Mouse (Mus musculus) limb, embryonic 11.5 days (tissue): Measurements from ENCODE around the gene Socs1. TPM values are rescaled to one million over a fixed set of nuclear protein-coding genes. Genes with fewer than 3 reads are reported as not detected.

Experiments used
- ATAC-seq: fragments of 200-750 bp; cut with Nextera tagmentation; 2 replicates; pipeline ENCODE4 v1.8.0; 2017; ENCODE audit warnings: low read depth; ENCODE audit not compliant: insufficient number of reproducible peaks, low FRiP score, low TSS enrichment
- DNase-seq: peaks from one replicate; pipeline ENCODE4 v3.0.0-alpha.2; 2015; ENCODE audit warnings: low spot score
- H3K27ac ChIP-seq: fragments of 300-500 bp; sonication (generic); replicated peaks from 2 replicates; pipeline ENCODE4 v1.5.1; 2014; ENCODE audit warnings: low read depth, mild to moderate bottlenecking, low read length
- H3K27me3 ChIP-seq: fragments of 300-500 bp; sonication (generic); 2 replicates; pipeline ENCODE4 v1.6.1; 2014; ENCODE audit warnings: mild to moderate bottlenecking, low read length, mixed read lengths; ENCODE audit not compliant: control insufficient read depth, insufficient read depth
- H3K36me3 ChIP-seq: fragments of 300-500 bp; sonication (generic); 2 replicates; pipeline ENCODE4 v1.6.1; 2014; ENCODE audit warnings: mild to moderate bottlenecking, low read length, moderate library complexity, mixed read lengths; ENCODE audit not compliant: control insufficient read depth, insufficient read depth
- H3K4me1 ChIP-seq: fragments of 300-500 bp; sonication (generic); 2 replicates; pipeline ENCODE4 v1.6.1; 2014; ENCODE audit warnings: low read length, mixed read lengths; ENCODE audit not compliant: control insufficient read depth, insufficient read depth
- H3K4me2 ChIP-seq: fragments of 300-500 bp; sonication (generic); 2 replicates; pipeline ENCODE4 v1.6.1; 2014; ENCODE audit warnings: low read depth, mild to moderate bottlenecking, moderate library complexity; ENCODE audit not compliant: severe bottlenecking
- H3K4me3 ChIP-seq: fragments of 300-500 bp; sonication (generic); 2 replicates; pipeline ENCODE4 v1.5.1; 2014; ENCODE audit warnings: low read depth, low read length
- H3K9ac ChIP-seq: fragments of 300-500 bp; sonication (generic); 2 replicates; pipeline ENCODE4 v1.6.1; 2014; ENCODE audit warnings: mild to moderate bottlenecking, low read length
- H3K9me3 ChIP-seq: fragments of 300-500 bp; sonication (generic); 2 replicates; pipeline ENCODE4 v1.6.1; 2016; ENCODE audit warnings: low read length; ENCODE audit not compliant: control insufficient read depth
- WGBS: fragments of 180-500 bp; shearing (Covaris S2); extraction: QIAGEN DNeasy Blood & Tissue Kit; methylation state at CpG from one replicate; pipeline ENCODE4 v1.1.7; 2014; 5-methylcytosine and 5-hydroxymethylcytosine counted together
- polyA plus RNA-seq: library from polyadenylated mRNA; unstranded; fragments of >200 nt; fragmentation: Nextera tagmentation; extraction: Ambion mirVana; gene quantifications from 2 replicates; pipeline ENCODE4 v1.2.1, GENCODE M21; 2014

Gene Socs1
- polyA plus RNA-seq, 1 experiment from 2014 or later: 5.5 TPM

- 40% methylated on average over 6 of the region's 6 CpGs for WGBS
- ATAC-seq: no peak
- Histone ChIP-seq H3K27me3 (no peaks in the 10 kb centered on the region), H3K36me3 (no peaks in the 10 kb centered on the region), H3K27ac (no peak overlapping the region), H3K4me1 (0 out of 2 replicates have a peak, but pooled peaks cover 3% of the 10 kb centered on the region), H3K4me2 (no peak overlapping the region), H3K4me3 (no peak overlapping the region), H3K9ac (no peak overlapping the region), H3K9me3 (no peaks in the 10 kb centered on the region)
- DNase-seq: no peak
Observed at GRCm38 (mm10) chr16:10763540-10764264, 21.6 kb downstream of the Socs1 start.

- no peak for DNase-seq
- no peak overlapping the region for H3K9ac ChIP-seq
- H3K36me3 ChIP-seq: no peaks in the 10 kb centered on the region
- no peak overlapping the region for H3K4me3 ChIP-seq
- no peaks in the 10 kb centered on the region for H3K27me3 ChIP-seq
- no peak overlapping the region for H3K4me2 ChIP-seq
- ATAC-seq: no peak
- 63% methylated on average over 5 of the region's 5 CpGs for WGBS
- H3K4me1 ChIP-seq: 0 out of 2 replicates have a peak, but pooled peaks cover 3% of the 10 kb centered on the region
- no peaks in the 10 kb centered on the region for H3K9me3 ChIP-seq
- no peak overlapping the region for H3K27ac ChIP-seq
Observed at GRCm38 (mm10) chr16:10762569-10763180, 22.7 kb downstream of the Socs1 start.

- 0 out of 2 replicates have a peak, but pooled peaks cover 3% of the 10 kb centered on the region for H3K4me1 ChIP-seq
- H3K27ac ChIP-seq: no peak overlapping the region
- no peaks in the 10 kb centered on the region for H3K27me3 ChIP-seq
- ATAC-seq: no peak
- no peak overlapping the region for H3K4me3 ChIP-seq
- WGBS: 49% methylated on average over 8 of the region's 8 CpGs
- no peak for DNase-seq
- no peaks in the 10 kb centered on the region for H3K9me3 ChIP-seq
- H3K4me2 ChIP-seq: no peak overlapping the region
- no peaks in the 10 kb centered on the region for H3K36me3 ChIP-seq
- no peak overlapping the region for H3K9ac ChIP-seq
Observed at GRCm38 (mm10) chr16:10761182-10761581, 24.2 kb downstream of the Socs1 start.

GRCm38 (mm10) chr16:10756168-10756567 is 29.2 kb downstream of the Socs1 start:
- H3K9ac ChIP-seq: no peak overlapping the region
- no peak overlapping the region for H3K4me2 ChIP-seq
- H3K4me1 ChIP-seq: 0 out of 2 replicates have a peak, but pooled peaks cover 3% of the 10 kb centered on the region
- H3K27ac ChIP-seq: no peak overlapping the region
- no peak overlapping the region for H3K4me3 ChIP-seq
- H3K27me3 ChIP-seq: no peaks in the 10 kb centered on the region
- H3K36me3 ChIP-seq: no peaks in the 10 kb centered on the region
- ATAC-seq: no peak
- 76% methylated on average over 6 of the region's 6 CpGs for WGBS
- H3K9me3 ChIP-seq: no peaks in the 10 kb centered on the region
- no peak for DNase-seq

- no peaks in the 10 kb centered on the region for H3K4me1 ChIP-seq
- H3K27me3 ChIP-seq: no peaks in the 10 kb centered on the region
- no peaks in the 10 kb centered on the region for H3K9me3 ChIP-seq
- no peak overlapping the region for H3K9ac ChIP-seq
- DNase-seq: no peak
- WGBS: 81% methylated on average over 3 of the region's 3 CpGs
- H3K4me3 ChIP-seq: no peak overlapping the region
- H3K4me2 ChIP-seq: no peak overlapping the region
- no peak overlapping the region for H3K27ac ChIP-seq
- H3K36me3 ChIP-seq: no peaks in the 10 kb centered on the region
- ATAC-seq: no peak
Observed at GRCm38 (mm10) chr16:10754521-10755296, 30.6 kb downstream of the Socs1 start.

- Histone ChIP-seq H3K4me3 (no peak overlapping the region), H3K9me3 (no peaks in the 10 kb centered on the region), H3K4me1 (0 out of 2 replicates have a peak, but pooled peaks cover 2% of the 10 kb centered on the region), H3K27ac (no peak overlapping the region), H3K4me2 (no peak overlapping the region), H3K27me3 (no peaks in the 10 kb centered on the region), H3K36me3 (no peaks in the 10 kb centered on the region), H3K9ac (no peak overlapping the region)
- DNase-seq (no peak), ATAC-seq (no peak)
- 66% methylated on average over 7 of the region's 7 CpGs for WGBS
Observed at GRCm38 (mm10) chr16:10749824-10750223, 35.5 kb downstream of the Socs1 start.

- Histone ChIP-seq H3K36me3 (no peaks in the 10 kb centered on the region), H3K9ac (no peak overlapping the region), H3K27me3 (no peaks in the 10 kb centered on the region), H3K4me1 (peaks cover 7% of the 10 kb centered on the region; the same call in 1 of the 2 replicates), H3K4me2 (no peak overlapping the region), H3K27ac (no peak overlapping the region), H3K9me3 (no peaks in the 10 kb centered on the region), H3K4me3 (no peak overlapping the region)
- 67% methylated on average over 7 of the region's 7 CpGs for WGBS
- no peak for DNase-seq
- ATAC-seq: no peak
Observed at GRCm38 (mm10) chr16:10749226-10749625, 36.1 kb downstream of the Socs1 start.

- no peak for DNase-seq
Observed at GRCm38 (mm10) chr16:10741082-10741481, 44.3 kb downstream of the Socs1 start.

More at GRCm38 (mm10) chr16:10741082-10741481, 44.3 kb downstream of the Socs1 start:
- no peak for ATAC-seq
- H3K27ac ChIP-seq: no peak overlapping the region
- no peak overlapping the region for H3K4me3 ChIP-seq
- no peaks in the 10 kb centered on the region for H3K9me3 ChIP-seq
- WGBS: 90% methylated on average over 2 of the region's 2 CpGs
- peaks cover 9% of the 10 kb centered on the region; the same call in 1 of the 2 replicates for H3K4me1 ChIP-seq
- H3K36me3 ChIP-seq: no peaks in the 10 kb centered on the region
- H3K9ac ChIP-seq: no peak overlapping the region
- H3K27me3 ChIP-seq: no peaks in the 10 kb centered on the region
- H3K4me2 ChIP-seq: no peak overlapping the region
